Mouse (Mus musculus): ENCODE measurements around the gene Chad. TPM values are rescaled to one million over a fixed set of nuclear protein-coding genes. Genes with fewer than 3 reads are reported as not detected.

The Chad gene
- 0.41 and 0.50 TPM in 2 replicates for polyA plus RNA-seq (2015; fragmentation: Nextera tagmentation; extraction: Ambion mirVana)

DNA sequence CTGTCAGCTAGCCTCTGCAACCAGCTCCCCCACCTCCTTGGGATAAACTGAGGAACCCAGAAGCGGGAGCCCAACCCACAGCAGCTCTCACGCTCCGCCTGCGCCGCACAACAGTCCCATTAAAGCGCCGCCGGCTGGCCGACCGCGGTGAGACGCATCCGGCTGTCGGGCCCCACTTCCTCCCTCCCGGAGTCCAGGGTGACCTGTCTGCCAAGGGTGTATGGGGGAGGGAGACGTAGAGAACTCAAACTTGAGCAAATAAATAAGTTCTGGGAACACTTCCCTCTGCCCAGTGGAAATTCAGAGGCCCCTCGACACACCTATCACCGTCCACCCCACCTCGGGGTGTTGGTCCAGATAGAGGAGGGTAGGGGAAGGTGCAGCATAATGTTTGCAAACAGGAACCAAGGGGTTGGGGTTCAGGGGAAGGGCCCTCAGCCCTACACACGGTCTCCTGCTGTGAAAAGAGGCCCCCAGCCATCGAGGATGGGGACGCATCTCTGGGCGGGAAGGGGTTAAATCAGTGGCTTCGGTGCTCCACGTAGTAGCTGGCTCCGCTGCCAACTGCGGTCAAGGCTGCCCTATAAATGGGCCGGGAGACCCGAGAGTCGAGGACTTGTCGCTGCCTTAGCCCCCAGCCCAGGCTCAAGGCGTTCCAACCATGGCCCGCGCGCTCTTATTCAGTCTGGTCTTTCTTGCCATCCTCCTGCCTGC is at the start of gene Chad:
Gene Chad, plus strand, starts transcription at position 611 of the 714 bp plus-strand sequence.
- Histone ChIP-seq H3K27me3 (ENCODE audit: insufficient read depth, low read length) (no peaks in the 10 kb centered on the region), H3K36me3 (ENCODE audit: insufficient read depth, low read length) (no peaks in the 10 kb centered on the region), H3K9ac (ENCODE audit: low read depth, low read length) (peak within 1 kb of the TSS; percentile 36; the same call in 1 of the 2 replicates), H3K4me2 (ENCODE audit: low read length) (peak within 1 kb of the TSS; percentile 40), H3K4me3 (replicated peaks; ENCODE audit: low read depth, low read length) (peak within 1 kb of the TSS; percentile 3), H3K4me1 (replicated peaks; ENCODE audit: insufficient read depth, low read length) (peaks cover 13% of the 10 kb centered on the region; the same call in 1 of the 2 replicates), H3K9me3 (replicated peaks; ENCODE audit: low read length) (no peaks in the 10 kb centered on the region), H3K27ac (no peak within 1 kb of the TSS)
- ATAC-seq (replicated peaks; ENCODE audit: low FRiP score, low read depth) (peak; percentile 52; the same call in 1 of the 2 replicates), DNase-seq (ENCODE audit: low spot score) (peak; percentile 73)
- WGBS: 12% methylated on average over 35 of the region's 35 CpGs
- TF ChIP-seq CTCF (IDR thresholded peaks at IDR 0.05; ENCODE audit: low read depth): peak; percentile 44; the same call in 1 of the 2 replicates

DNA sequence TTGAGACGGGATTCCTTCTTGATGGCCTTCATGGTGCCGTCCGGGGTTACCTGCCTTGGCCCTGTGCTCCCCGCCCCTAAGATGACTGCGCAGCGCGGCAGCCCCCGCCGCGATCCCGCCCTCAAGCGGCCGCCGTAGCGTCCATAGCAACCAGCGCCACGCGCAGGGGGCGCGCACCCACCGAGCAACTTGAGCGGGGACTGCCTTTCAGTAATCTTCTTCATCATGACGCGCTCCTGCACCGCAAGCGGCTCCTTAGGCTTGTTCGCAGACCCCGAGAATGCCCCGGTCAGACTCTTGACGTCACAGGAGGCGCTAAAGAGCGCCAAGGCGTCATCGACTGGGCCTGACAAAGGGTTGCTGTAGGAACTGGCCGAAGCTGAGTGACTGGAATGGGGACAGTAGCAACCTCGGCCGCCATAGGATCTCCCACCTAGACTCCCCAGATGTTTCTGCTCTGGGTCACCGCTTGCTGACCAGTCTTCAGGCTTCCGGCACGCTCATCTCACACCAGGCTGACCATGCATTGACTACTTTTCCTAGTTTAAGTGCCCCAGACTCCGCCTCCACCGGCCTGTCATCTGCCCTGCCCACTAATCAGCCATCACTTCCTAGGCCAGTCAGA is 43.5 kb upstream of the Chad start, which contains the start of gene Mycbpap:
Gene Mycbpap, minus strand, starts transcription at position 524 of the 625 bp plus-strand sequence.
- WGBS: under 1% methylated on average over 42 of the region's 42 CpGs
- H3K27ac ChIP-seq: peak within 1 kb of the TSS; percentile 76
- H3K36me3 ChIP-seq (ENCODE audit: insufficient read depth, low read length): no peaks in the 10 kb centered on the region
- DNase-seq (ENCODE audit: low spot score) (peak; percentile 80), ATAC-seq (replicated peaks; ENCODE audit: low FRiP score, low read depth) (peak; percentile 55)
- H3K4me3 ChIP-seq (replicated peaks; ENCODE audit: low read depth, low read length): peak within 1 kb of the TSS; percentile 45
- H3K4me2 ChIP-seq (ENCODE audit: low read length): peak within 1 kb of the TSS; percentile 91
- H3K9me3 ChIP-seq (replicated peaks; ENCODE audit: low read length): no peaks in the 10 kb centered on the region
- peak; percentile 27; the same call in 1 of the 2 replicates for TF ChIP-seq CTCF (IDR thresholded peaks at IDR 0.05; ENCODE audit: low read depth)
- peaks cover 22% of the 10 kb centered on the region for H3K4me1 ChIP-seq (replicated peaks; ENCODE audit: insufficient read depth, low read length)
- H3K9ac ChIP-seq (ENCODE audit: low read depth, low read length): peak within 1 kb of the TSS; percentile 62
- H3K27me3 ChIP-seq (ENCODE audit: insufficient read depth, low read length): no peaks in the 10 kb centered on the region

DNA sequence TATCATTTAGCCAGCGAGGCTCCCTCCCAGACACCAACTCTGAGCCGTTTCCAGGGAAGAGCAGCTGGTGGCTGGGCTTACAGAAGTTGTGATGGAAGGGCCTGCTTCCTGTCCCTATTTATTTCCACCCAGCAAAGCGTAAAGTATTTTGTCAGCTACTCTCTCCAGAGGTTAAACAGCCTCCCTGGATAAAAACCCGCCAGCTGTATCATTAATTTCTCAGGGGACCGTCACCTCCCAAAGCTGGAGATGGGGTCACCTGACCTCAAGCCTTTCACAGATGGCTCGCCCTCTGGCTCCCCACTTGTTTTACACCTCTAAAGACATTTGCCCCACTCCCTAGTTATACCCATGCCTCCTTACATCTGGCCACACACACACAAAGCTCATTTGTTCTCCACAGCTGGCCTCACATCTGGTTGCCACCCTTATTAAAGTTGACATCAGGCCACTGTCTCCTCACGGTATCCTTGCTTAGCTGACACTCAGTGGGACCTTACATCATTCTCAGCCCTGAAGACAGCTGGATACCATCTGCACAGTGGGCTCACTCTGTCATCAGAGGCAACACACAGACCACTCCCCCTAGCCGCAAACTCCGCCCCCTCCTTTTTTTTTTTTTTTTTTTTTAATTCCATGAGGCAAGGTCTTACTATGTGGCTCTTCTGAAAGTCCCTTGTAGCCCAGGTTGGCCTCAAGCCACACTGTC is 38.5 kb upstream of the Chad start:
- no peaks in the 10 kb centered on the region for H3K27me3 ChIP-seq (ENCODE audit: insufficient read depth, low read length)
- DNase-seq (ENCODE audit: low spot score) (peak; percentile 81), ATAC-seq (replicated peaks; ENCODE audit: low FRiP score, low read depth) (peak; percentile 79)
- H3K36me3 ChIP-seq (ENCODE audit: insufficient read depth, low read length): no peaks in the 10 kb centered on the region
- H3K9me3 ChIP-seq (replicated peaks; ENCODE audit: low read length): no peaks in the 10 kb centered on the region
- no peak overlapping the region for H3K4me3 ChIP-seq (replicated peaks; ENCODE audit: low read depth, low read length)
- H3K9ac ChIP-seq (ENCODE audit: low read depth, low read length): no peak overlapping the region
- peaks cover 10% of the 10 kb centered on the region; the same call in 1 of the 2 replicates for H3K4me1 ChIP-seq (replicated peaks; ENCODE audit: insufficient read depth, low read length)
- H3K4me2 ChIP-seq (ENCODE audit: low read length): no peak overlapping the region
- H3K27ac ChIP-seq: peak overlapping the region; percentile 40
- WGBS: 33% methylated on average over 9 of the region's 9 CpGs
- TF ChIP-seq CTCF (IDR thresholded peaks at IDR 0.05; ENCODE audit: low read depth): no peak

DNA sequence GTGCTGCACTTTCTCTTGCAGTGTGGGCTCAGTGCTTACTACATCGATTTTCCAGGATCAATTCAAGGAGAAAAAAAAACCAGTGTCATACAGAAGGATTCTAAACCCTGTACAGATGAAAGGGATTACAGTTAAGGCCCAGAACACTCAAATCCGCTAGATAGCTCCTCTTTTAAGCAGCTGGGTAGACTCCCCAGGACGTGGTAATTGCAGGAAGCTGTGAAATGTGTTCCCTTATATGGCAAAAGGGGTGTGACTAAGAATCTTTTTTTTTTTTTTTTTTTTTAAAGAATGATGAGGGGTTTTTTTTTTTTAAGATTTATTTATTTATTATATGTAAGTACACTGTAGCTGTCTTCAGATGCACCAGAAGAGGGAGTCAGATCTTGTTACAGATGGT is 36.0 kb upstream of the Chad start:
- Histone ChIP-seq H3K9me3 (replicated peaks; ENCODE audit: low read length) (no peaks in the 10 kb centered on the region), H3K9ac (ENCODE audit: low read depth, low read length) (no peak overlapping the region), H3K4me3 (replicated peaks; ENCODE audit: low read depth, low read length) (no peak overlapping the region), H3K4me1 (replicated peaks; ENCODE audit: insufficient read depth, low read length) (no peaks in the 10 kb centered on the region), H3K27ac (no peak overlapping the region), H3K36me3 (ENCODE audit: insufficient read depth, low read length) (no peaks in the 10 kb centered on the region), H3K4me2 (ENCODE audit: low read length) (no peak overlapping the region), H3K27me3 (ENCODE audit: insufficient read depth, low read length) (no peaks in the 10 kb centered on the region)
- DNase-seq (ENCODE audit: low spot score): peak; percentile 51
- WGBS: 52% methylated on average over 3 of the region's 3 CpGs
- no peak for ATAC-seq (replicated peaks; ENCODE audit: low FRiP score, low read depth)
- TF ChIP-seq CTCF (IDR thresholded peaks at IDR 0.05; ENCODE audit: low read depth): no peak

DNA sequence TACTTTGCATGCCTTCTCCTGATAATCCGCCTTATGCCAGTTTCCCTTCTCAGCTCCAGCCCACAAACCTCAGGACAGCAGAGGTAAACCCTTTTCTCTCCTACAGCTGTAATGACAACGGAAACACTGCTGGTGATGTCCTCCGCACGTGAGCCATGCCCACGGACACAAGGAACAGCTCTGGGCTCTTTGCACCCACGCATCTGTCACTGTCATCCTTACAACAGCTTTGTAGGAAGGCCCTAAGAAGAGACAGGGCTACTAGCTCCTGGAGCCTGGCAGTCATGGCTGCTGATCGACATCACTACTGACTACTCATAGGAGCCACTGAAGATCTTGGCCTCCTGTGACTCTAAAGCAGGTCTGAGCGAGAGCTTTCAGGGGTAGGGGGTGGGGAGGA is 31.7 kb upstream of the Chad start:
- H3K9ac ChIP-seq (ENCODE audit: low read depth, low read length): no peak overlapping the region
- WGBS: 78% methylated on average over 8 of the region's 8 CpGs
- no peaks in the 10 kb centered on the region for H3K9me3 ChIP-seq (replicated peaks; ENCODE audit: low read length)
- no peak for ATAC-seq (replicated peaks; ENCODE audit: low FRiP score, low read depth)
- H3K4me3 ChIP-seq (replicated peaks; ENCODE audit: low read depth, low read length): no peak overlapping the region
- no peak for DNase-seq (ENCODE audit: low spot score)
- no peak for TF ChIP-seq CTCF (IDR thresholded peaks at IDR 0.05; ENCODE audit: low read depth)
- H3K27ac ChIP-seq: no peak overlapping the region
- no peaks in the 10 kb centered on the region for H3K4me1 ChIP-seq (replicated peaks; ENCODE audit: insufficient read depth, low read length)
- no peak overlapping the region for H3K4me2 ChIP-seq (ENCODE audit: low read length)
- no peaks in the 10 kb centered on the region for H3K27me3 ChIP-seq (ENCODE audit: insufficient read depth, low read length)
- H3K36me3 ChIP-seq (ENCODE audit: insufficient read depth, low read length): no peaks in the 10 kb centered on the region

DNA sequence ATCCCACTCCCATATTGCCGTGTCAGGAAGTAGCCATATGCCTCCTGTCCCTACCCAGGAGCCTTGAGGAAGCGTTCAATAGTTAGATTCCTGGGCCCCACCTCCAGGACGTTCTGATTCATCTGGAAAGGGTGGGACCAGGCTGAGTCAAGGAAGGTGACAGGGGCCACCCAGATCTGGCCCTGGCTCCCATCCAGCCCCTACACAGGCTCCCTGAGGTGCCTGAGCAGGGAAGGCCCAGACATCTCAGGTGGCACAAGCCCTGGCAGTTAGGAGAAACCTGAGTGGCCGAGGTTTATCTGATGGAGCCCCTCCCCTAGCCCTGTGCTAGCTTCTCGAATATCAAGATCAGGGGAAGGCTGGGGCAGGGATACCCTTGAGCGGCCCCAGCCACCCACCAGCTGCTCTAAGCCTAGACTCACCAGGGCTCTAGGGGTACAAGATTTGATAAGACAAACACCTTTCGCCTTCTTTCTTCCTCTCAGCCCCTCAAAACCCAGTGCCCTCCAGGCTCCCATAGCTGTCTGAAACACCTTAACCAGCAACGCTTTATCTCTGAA is 26.0 kb upstream of the Chad start:
- Histone ChIP-seq H3K4me2 (ENCODE audit: low read length) (no peak overlapping the region), H3K9me3 (replicated peaks; ENCODE audit: low read length) (no peaks in the 10 kb centered on the region), H3K27ac (no peak overlapping the region), H3K27me3 (ENCODE audit: insufficient read depth, low read length) (no peaks in the 10 kb centered on the region), H3K9ac (ENCODE audit: low read depth, low read length) (no peak overlapping the region), H3K36me3 (ENCODE audit: insufficient read depth, low read length) (no peaks in the 10 kb centered on the region), H3K4me3 (replicated peaks; ENCODE audit: low read depth, low read length) (no peak overlapping the region), H3K4me1 (replicated peaks; ENCODE audit: insufficient read depth, low read length) (no peaks in the 10 kb centered on the region)
- DNase-seq (ENCODE audit: low spot score): no peak
- 0 out of 2 replicates have a peak, but pooled peaks have one; percentile 47 for ATAC-seq (replicated peaks; ENCODE audit: low FRiP score, low read depth)
- TF ChIP-seq CTCF (IDR thresholded peaks at IDR 0.05; ENCODE audit: low read depth): no peak
- WGBS: 51% methylated on average over 8 of the region's 8 CpGs

Data from kidney, postnatal 0 days (tissue).